Mouse (Mus musculus) frontal cortex, postnatal 36 days (tissue): ENCODE data around the gene Acsl6.
A peak's percentile ranks its signal among the peaks of the same experiment; 100 is the strongest.
"Not testable (repeated sequence)": the region's sequence is repeated elsewhere in the genome, so short reads cannot be mapped to it uniquely, and the experiment has no call there.

Experiments used
- DNase-seq, 2 experiments: peaks; one replicate each; pipeline ENCODE4 v3.0.0; 2022; ENCODE audit warnings: low spot score in 2 of 2

Gene Acsl6

DNA sequence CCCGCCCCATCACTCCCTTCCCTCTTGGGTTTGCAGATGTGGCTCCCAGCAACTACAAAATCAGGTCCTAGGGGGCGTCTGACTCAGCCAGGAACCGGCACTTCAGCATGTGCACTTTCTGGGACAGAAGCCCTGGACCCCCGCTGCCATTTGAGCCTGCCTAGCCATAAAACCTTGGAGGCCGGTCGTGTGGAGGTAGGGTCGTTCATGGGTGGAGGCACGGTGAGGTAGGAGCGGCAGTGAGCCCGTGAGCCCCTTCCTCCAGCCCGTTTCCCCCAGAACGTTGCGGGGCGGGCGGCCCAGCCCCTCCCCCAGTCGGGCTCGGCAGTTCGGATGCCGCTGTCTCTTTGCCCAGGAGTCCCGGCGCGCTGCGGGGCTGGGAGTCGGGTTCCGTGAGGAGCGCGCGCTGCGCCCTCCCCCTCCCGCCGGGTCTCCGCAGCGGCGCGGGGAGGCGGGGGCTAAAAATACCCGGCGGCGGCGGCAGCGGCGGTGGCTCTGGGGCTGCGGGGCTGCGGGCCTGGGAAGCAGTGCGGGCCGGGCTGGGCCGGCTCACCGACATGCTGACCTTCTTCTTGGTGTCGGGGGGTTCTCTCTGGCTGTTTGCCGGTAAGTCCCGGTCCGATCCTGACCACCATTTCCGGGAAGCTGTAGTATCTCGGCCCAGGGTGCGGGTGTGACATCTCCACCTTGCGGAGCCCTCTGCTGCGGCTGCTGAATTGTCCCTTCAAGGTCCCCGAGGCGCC, at the start of gene Acsl6:
Gene Acsl6 (plus strand): TSS at position 71 of the 743 bp plus-strand sequence.
- peak; percentile 58 to 72 for DNase-seq

DNA sequence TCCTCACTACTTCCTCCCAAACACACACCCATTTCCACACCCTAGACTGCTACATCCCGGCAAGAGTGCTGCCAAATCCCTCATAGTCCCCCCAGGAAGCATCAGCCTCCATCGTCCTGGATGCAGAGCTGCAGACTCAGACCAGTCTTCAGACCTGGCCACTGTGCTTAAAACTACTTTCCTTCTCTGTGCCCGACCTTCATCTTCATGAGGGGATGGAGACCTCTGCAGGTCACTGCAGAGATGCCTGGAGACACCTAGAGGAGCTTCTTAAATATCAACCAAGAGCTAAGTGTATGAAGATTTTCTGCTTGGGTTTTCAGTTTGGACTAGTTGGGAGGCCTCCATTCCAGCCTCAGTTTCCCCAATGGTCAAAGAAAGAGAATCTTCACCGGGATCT, 49.5 kb upstream of the Acsl6 start:
- no peak for DNase-seq

DNA sequence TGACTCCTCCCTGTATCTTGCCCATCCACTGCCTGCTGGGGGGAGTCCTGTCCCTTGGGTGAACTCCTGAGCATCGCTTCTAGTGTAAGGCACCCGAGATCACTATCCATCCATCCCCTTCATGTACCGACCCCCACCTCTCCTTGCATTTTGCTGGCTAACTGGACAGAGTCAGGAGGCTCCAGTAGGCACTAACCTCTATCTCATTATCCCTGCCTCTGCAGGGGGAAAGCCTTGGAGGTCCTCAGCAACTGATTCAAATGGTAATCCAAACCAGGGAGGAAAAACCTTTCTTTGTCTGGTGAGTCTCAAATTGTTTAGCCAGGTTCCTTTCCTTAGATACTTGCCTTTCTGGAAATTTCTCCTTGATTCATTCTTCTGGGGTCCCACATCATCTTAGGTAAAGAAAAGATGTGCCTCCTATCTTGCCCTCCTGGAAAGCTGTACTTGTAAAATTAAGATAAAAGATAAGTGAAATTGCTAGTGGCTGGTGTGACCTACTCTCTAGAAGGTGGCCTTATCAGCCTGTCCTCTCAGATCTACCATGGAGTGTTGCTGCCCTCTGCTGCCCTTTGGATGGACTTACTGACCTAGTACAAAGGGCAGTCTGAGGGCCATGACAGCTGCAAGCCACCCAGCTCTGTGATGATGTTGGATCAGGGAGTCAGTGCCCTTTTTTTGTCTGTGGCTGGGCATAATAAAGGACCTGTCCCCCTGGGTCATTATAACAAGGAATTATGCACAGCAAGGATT, 46.8 kb upstream of the Acsl6 start:
- peak; percentile 61 to 67 for DNase-seq

DNA sequence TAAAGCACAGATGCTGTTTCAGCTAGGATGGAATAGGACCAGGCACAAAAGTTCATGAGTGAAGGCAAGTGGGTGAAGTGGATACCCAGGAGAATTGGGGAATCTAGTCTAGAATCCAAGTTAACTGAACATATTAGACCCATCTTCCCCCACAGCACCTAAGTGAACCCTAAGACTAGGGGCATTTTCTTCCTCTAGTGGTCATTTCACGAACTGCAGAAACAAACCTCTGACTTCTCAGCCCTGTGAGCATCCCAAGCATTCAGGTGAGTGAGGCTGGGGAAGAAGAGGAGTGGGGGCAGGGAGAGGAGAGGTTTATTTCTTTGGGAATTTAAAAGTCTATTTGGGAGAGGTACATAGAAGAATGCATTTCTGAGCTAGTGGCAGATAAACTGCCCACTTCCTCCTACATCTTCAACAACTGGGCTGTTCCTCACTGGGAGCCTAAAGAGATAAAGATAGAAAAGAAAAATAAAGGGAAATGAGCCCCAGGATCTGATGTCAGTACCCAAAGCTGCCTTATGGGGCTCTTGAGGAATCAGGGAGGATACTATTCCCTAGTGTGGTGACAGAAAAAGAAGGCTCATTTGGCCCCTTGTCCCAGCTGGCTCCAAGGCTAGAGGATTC, 40.1 kb upstream of the Acsl6 start:
- DNase-seq, result no peak

DNA sequence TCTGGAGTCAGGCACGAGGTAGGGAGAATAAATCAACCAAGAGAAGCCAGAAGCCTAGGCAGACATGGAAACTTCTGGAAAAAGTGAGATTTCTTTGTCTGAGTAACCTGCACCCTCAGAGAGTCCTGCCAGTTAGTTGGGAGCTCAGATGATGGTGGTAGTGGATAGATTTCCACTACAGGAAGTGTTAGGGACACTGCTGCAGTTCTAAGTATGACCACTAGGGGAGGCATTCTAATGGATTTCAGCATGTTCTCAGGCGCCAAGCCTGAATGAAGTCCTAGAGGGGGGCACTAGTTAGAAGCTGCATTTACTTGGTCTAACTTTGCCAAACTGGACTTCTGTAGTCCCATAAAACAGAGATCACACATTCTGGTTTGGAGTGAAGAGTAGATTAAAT, 39.1 kb upstream of the Acsl6 start:
- DNase-seq, result peak; percentile 22 to 58

DNA sequence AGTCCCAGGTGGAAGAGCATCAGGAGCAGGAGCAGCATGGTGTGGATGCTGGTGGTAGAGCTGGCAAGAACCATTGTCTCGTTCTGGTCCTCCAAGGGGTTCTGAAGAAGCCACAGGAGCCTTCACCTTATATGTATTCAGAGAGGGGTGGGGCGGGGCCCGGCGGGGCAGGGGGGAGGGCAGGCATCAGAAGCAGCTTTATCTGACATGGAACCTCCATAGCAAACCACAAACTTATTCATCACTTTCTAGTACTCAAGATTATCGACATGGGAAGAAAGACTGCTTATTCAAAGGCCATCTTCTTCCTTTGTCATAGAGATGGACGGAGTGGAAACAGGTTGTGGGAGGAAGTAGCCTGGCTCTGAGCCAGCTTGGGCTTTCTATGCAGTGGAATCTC, 36.4 kb upstream of the Acsl6 start, which contains the start of gene Il3:
Gene Il3 (minus strand): TSS at position 101 of the 400 bp plus-strand sequence.
- DNase-seq, result no peak

DNA sequence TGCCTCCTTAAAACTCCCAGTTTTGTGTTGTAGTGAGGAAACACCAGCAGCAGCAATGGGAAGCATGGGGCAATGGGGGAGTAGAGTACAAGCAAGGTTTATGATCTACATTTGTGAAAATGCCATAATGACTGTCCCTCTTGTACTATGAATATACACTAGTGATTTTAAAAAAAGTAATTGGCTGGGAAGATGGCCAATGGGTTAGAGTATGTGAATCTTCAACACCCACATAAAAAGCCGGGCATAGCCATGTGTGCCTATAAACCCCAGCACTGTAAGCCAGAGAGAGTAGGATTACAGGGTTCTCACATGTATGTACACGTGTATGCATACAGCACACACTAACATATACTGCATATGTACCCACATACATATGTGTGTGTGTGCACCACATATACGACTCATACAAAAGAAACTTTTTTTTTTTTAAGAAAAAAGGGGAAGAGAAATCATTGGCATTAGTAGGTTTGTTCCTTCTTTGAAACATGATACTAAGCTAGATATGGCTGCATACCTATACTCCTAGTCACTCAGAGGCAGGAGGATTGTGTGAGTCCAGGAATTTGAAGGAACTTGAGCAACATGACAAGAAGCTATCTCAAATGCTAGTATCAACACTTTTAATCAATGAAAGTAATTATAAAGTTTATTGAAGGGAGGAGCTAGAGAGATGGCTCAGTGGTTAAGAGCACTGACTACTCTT, 34.3 kb upstream of the Acsl6 start:
- DNase-seq, result peak in 1 of 2 experiments; percentile 28

DNA sequence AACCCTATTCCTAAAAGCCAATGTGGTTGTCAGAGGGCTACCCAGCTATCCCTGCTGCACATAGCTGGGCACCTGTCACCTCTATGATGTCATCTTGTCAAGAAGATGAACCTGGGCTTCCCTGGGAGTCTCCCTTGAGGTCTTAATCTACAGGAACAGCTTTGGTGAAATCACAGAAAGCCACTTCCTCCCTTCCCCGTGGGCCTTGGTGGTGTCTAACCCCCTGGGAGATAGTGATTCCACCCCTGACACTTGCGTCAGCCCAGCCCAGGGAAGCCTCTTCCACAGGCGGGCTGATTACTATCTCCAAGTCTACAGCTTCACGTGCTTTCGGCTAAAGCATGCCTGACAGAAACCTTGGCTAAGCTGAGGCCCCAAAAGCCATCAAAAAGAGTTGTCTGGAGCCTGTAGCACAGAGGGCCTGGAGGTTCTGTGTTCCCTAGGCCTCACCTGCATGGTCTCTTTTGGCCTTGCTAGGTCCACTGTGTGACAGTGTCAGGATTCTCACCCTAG, 32.1 kb upstream of the Acsl6 start:
- DNase-seq, result no peak

DNA sequence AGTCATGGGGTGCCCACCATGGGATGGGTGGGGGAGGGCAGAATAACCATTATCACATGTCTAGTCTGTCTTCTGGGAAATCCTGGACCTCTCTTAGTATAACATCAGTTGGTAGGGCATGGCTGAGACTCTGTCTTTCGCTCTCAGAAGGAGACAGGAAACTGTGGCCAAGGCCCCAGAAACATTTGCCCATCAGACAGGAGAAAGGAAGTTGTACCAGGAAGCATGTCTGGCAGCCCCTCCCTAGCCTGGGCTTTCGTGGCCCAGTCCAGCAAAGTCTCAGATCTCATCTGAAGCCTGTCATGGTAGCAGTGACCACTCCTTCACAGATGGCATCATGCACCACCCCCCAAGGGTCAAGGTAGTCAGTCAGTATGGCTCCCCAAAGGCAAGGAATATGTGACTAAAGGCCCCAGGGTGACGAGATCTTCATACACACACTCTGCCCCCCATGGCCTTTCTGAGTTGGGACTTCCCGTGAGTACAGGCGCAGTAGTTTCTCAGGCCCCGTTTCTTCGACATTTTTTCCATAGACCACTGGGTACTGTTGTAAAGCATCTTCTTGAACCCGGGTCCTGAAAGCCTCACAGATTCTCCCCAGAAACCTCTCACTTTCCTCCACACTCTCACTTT, 15.7 kb upstream of the Acsl6 start:
- DNase-seq, result no peak

DNA sequence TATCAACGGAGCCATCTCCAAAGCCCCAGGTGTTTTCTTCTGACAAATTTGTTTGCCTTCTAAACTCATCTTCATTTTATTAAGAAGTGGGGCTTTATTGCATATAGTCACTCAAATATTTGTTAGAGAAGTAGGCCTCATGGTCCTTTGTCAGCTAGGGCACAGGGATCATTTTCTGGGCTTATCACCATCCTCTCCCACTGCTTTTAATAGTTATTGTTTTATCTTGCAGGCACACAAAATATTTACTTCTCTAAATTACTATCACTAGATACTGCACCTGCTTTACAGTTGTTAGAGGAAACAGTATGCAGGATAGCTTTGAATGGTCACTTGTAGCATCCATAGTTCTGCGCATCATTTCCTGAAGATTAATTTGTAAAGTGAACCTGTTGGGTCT, 11.4 kb upstream of the Acsl6 start:
- no peak for DNase-seq

DNA sequence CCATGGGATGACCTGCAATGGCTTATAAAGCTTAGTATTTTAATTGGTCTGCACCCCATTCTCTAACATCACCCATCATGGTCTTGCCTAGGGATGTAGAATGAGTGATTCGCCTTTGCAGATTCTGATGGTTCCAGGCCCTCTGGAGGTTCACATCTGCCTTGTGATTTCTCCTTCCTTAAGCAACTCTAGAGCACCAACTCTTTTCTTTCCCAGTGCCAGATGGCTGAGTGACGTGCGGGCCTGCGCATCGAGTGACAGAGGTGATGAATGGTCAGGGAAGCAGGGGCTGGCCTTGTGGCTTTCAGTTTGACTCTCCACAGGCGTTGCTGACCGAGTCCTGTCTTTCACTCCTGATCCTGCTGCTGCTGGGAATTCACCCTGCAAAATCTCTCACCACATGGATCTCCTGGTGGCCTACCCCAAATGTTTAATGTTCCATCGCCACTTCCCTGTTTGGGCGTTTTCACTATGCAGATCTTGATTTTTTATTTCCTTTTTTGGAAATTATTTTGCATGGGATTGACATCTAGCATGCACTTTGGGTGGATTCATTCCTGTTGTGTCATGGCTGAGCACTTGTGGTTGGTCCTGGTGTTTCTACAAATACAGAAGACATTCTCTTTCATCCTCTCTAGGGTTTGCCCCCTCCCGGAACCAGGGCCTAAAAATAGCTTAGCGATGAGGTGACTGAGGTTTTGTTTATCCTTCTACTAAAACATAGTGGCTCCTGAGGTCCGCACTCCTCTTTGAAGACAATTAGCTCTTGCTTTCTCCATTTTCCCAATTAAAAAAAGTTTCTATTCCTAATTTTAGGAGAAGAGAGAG, 9.4 kb upstream of the Acsl6 start:
- DNase-seq, result no peak

DNA sequence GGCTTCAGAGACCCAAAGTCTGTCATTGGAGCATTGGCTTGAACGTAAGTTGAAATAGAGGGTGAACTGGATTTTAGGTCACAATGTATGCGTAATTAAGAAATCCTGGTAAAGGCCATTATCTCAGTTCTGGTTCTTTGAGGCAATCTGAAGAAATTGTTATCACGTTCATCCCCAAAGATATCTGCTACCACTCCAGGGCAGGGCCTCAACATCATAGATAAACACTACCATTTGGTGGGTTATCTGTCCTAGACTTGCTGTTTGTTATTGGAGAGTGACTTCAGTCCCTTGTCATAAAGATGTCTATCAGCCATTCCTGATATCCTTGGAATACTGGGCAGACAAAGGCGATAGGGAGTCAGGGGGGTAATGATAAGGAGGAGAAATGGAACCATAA, 7.6 kb upstream of the Acsl6 start:
- DNase-seq, result no peak

DNA sequence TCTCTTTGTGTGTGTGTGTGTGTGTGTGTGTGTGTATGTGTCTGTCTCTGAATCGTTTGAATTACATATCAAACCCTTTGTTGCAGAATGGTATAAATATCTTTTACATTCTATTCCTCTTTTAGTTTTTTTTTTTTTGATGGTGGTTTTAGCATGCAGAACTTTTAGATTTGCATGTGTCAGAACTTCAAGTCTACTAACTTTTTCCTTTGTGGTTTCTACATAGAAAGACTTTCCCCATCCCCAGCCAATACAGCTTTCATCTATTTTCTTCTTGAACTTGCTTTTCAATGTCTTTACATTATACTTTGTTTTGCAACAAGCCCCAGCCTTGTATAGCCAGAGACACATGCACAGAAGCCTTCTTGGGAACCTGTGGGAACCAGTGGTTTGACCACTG, 6.9 kb upstream of the Acsl6 start:
- DNase-seq, result no peak

DNA sequence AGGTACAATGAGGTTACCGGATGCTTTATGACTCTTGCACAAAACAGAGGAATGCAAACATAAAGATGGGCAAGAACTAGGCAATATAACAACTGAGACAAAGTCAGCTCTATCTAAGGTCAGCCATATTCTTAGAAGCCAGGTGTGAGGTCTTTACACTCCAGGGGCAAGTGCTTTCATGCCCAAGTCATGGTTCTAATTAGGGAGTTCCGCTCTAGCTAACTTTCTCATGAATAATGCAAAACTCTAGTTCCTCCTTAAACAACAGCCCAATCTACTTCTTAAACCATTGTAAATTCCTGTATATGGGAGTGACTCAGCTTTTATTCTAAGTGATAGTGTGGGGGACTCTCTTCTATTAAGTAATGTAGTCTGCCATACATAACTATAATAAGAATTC, 6.1 kb upstream of the Acsl6 start:
- not testable (repeated sequence) for DNase-seq

DNA sequence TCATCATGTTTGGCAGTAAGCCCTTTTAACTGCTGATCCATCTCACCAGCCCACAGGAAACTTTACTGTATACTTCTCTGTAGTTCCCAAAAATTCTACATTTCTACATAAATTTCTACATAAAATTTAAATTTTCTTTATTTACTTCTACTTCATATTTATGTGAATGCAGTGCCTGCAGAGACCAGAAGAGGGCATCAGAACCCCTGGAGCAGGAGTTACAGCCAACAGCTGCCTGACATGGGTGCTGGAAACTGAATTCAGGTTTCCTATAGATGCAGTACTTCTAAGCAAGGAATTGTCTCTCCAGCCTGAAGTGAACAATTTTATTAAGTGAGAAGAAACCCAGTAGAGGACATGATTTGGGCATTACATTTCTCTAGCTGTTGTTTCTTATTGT, 4.8 kb upstream of the Acsl6 start:
- no peak for DNase-seq

DNA sequence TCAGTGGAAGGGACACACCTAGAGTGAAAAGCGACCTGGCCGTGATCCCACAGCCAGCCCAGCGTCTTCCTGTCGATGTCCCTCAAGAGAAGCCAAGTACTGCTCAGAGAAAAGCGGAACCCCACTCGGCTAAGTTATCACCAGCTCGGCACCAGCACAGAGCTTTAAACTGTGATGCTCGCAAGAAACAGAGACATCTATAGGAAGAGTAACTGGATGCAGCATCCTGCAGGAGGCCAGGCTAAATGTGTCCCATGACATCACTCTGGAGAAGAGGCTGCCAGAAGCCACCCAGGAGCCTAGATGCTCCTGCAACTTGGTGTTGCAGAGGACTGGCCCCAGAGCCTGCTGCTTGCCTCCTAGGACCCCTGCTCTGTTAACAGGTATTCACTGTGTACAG, 1.6 kb upstream of the Acsl6 start:
- peak; percentile 41 to 73 for DNase-seq

DNA sequence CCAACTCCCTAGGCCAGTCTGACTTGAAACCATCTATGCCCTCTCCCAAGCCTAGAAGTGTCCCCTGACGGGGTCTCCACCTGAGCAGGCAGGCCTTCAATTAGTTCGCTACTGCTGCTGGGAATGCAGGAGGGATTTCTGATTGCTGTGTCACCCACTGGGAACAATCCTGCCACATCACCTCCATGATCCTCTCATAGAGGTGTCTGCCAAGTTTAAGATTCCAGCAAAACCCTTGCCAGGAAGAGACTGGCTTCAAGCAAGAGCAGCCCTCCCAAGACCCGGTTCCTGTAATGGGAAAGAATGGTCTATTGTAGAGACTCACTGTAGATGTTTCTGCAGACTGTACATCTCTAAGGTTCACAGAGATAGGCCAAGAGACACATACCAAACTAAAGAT, 992 bp upstream of the Acsl6 start:
- DNase-seq, result no peak

DNA sequence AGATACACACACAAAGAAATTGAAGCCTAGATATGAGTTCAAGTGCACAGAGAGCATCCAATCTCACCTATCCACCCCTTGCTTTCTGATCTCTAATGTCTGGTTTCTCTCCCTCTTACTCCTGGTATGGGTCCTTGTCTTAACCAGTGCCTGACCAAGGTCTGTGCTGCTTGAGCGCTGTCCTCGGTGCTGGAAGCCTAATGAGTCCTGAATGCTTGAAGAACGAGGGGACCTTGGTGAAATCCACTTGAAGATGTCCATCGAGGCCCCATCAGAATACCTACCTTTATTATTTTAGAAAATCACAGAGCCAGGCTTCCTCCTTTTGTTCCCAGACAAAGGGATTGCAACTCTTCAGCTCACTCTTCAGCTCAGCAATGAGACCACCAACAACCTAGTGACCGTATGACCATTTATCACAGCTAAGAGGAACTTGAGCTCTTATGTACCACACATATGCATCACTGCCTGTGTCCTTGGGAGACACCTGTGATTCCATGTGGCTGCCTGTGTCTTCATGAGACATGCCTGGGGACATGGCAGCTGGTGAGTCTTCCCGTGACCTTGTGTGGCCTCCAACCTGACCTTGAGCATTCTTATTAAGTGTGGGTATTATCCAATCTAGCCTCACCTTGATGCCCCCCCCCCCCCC, 396 bp upstream of the Acsl6 start:
- no peak for DNase-seq

DNA sequence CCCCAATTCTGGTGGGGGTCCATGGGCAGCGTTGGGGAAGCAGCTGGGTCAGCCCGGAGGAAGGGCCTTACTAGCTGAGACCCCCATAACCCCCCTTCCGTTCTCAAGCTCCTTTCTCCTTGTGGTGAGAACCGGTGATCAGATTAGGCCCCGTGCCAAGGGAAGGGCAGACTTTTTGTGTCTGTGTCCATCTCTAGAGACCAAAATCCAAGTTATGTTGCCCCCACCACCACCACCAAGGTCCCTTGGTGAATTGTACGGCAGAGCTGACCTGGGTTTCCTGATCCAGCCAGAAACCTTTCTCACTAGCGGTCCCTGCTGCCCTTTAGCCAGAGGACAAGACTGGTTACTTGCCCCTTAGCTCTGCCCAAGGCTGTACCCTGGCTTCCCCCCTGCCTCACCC, 874 bp downstream of the Acsl6 start:
- no peak for DNase-seq

DNA sequence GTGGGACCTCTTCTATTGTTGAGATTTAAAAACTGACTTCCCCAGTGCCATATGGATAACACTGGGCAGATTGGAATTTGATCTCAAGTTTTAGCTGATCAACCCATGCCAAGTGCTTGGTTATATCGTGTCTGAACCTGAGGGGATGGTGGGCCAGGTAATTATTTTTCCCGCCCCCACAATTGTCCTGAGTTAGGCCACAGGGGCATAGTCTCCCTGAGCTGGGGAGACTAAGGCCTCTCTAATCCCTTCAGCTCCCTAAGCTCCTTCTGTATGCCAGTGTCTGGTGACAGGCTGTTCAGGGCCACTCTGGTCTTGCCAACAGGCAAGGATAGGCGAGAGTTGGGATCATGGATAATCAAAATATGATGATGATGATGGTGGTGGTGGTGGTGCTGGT, 1.7 kb downstream of the Acsl6 start:
- DNase-seq, result no peak
